In the genomic region with DNA sequence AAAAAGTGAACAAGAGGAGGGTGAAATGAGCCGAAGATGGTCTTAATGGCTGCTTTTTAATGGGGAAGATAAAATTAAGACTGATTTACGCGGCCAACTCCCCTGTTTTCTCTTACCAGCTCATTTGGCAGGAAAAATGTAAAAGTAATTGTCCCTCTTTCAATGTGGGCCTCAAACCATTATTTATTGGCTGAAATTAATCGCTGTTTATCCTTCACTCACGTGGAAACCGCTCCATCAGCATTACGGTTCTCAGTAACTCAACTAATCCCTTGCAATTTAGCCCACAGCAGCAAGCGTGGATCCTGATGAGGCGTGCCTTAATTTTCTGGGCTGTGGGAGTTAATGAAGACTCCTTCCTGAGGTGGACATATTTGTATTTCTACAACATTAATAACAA, we compare ENCODE assay signal across 21 mouse cellular contexts. TPM values are rescaled to one million over a fixed set of nuclear protein-coding genes. Genes with fewer than 3 reads are reported as not detected.
DNase-seq lines count a peak whose midpoint lies in the region; ATAC-seq and TF ChIP-seq lines count a peak whose summit lies in the region.
"Had no signal": no experiment of that assay in that cellular context is flagged by ENCODE, and none has a peak within 500 bp of the region (broad histone marks: within the 10 kb centered on the region; RNA-seq: fewer than 3 reads in every experiment).

No protein-coding gene starts in this region.

- no peaks in the 10 kb centered on the region for H3K36me3 ChIP-seq in forebrain, embryonic 14.5 days (ENCODE audit: control insufficient read depth, insufficient read depth, low read length)
- H3K36me3 ChIP-seq in forebrain, embryonic 10.5 days (replicated peaks), result no peaks in the 10 kb centered on the region
- no peaks in the 10 kb centered on the region for H3K36me3 ChIP-seq in neural tube, embryonic 11.5 days (ENCODE audit: control insufficient read depth, insufficient read depth, low read length)
- no peaks in the 10 kb centered on the region for H3K36me3 ChIP-seq in forebrain, embryonic 16.5 days (ENCODE audit: control insufficient read depth, insufficient read depth)
- no peaks in the 10 kb centered on the region for H3K36me3 ChIP-seq in stomach, postnatal 0 days (ENCODE audit: control insufficient read depth, insufficient read depth, low read length)
- H3K36me3 ChIP-seq in embryonic facial prominence, embryonic 10.5 days (replicated peaks), result no peaks in the 10 kb centered on the region
- H3K36me3 ChIP-seq: embryonic facial prominence, embryonic 15.5 days; heart, embryonic 12.5 days; hindbrain, embryonic 10.5 days; hindbrain, embryonic 15.5 days had no signal

- ATAC-seq in forebrain, embryonic 14.5 days, result peak; percentile 68
- peak; percentile 38; the same call in 1 of the 2 replicates for ATAC-seq in neural tube, embryonic 11.5 days (ENCODE audit: insufficient read depth, low FRiP score, low TSS enrichment)
- ATAC-seq in forebrain, embryonic 16.5 days, result peak; percentile 47; the same call in 1 of the 2 replicates
- no peak for ATAC-seq in stomach, postnatal 0 days (ENCODE audit: low FRiP score, low TSS enrichment)
- ATAC-seq: activated CD4-positive, CD25-positive, alpha-beta regulatory T cell, adult 4 months; Patski had no signal

- no peak overlapping the region for H3K9ac ChIP-seq in forebrain, embryonic 14.5 days (ENCODE audit: low read length)
- no peak overlapping the region for H3K9ac ChIP-seq in neural tube, embryonic 11.5 days (ENCODE audit: low read length)
- H3K9ac ChIP-seq in forebrain, embryonic 16.5 days (replicated peaks; ENCODE audit: low read depth, low read length), result no peak overlapping the region
- H3K9ac ChIP-seq in stomach, postnatal 0 days (ENCODE audit: low read length), result no peak overlapping the region
- H3K9ac ChIP-seq: embryonic facial prominence, embryonic 15.5 days; heart, embryonic 12.5 days; hindbrain, embryonic 15.5 days had no signal

- TF ChIP-seq CTCF in stomach, postnatal 0 days (IDR thresholded peaks at IDR 0.05; ENCODE audit: low read depth), result no peak

- H3K27me3 ChIP-seq in forebrain, embryonic 14.5 days (replicated peaks; ENCODE audit: control insufficient read depth, insufficient read depth, low read length), result no peaks in the 10 kb centered on the region
- no peaks in the 10 kb centered on the region for H3K27me3 ChIP-seq in forebrain, embryonic 10.5 days (ENCODE audit: poor library complexity, severe bottlenecking)
- no peaks in the 10 kb centered on the region for H3K27me3 ChIP-seq in neural tube, embryonic 11.5 days (ENCODE audit: control insufficient read depth, insufficient read depth, low read length)
- H3K27me3 ChIP-seq in forebrain, embryonic 16.5 days (replicated peaks; ENCODE audit: control insufficient read depth, insufficient read depth, low read length), result no peaks in the 10 kb centered on the region; the same call in 1 of the 2 replicates
- no peaks in the 10 kb centered on the region for H3K27me3 ChIP-seq in stomach, postnatal 0 days (ENCODE audit: control insufficient read depth, insufficient read depth, low read length)
- H3K27me3 ChIP-seq in embryonic facial prominence, embryonic 10.5 days (replicated peaks; ENCODE audit: low read depth, poor library complexity, severe bottlenecking), result no peaks in the 10 kb centered on the region
- H3K27me3 ChIP-seq: CH12.LX; embryonic facial prominence, embryonic 15.5 days; heart, embryonic 12.5 days; hindbrain, embryonic 15.5 days; Patski had no signal

- 17% methylated on average over 9 of the region's 9 CpGs for WGBS in forebrain, embryonic 14.5 days
- WGBS in forebrain, embryonic 10.5 days, result 66% methylated on average over 9 of the region's 9 CpGs
- WGBS in neural tube, embryonic 11.5 days, result 59% methylated on average over 9 of the region's 9 CpGs
- 18% methylated on average over 9 of the region's 9 CpGs for WGBS in forebrain, embryonic 16.5 days
- WGBS in stomach, postnatal 0 days, result 84% methylated on average over 9 of the region's 9 CpGs
- 89% methylated on average over 9 of the region's 9 CpGs for WGBS in embryonic facial prominence, embryonic 10.5 days

- H3K9me3 ChIP-seq in forebrain, embryonic 14.5 days (replicated peaks; ENCODE audit: control insufficient read depth, low read length), result no peaks in the 10 kb centered on the region
- H3K9me3 ChIP-seq in forebrain, embryonic 10.5 days, result no peaks in the 10 kb centered on the region
- H3K9me3 ChIP-seq in neural tube, embryonic 11.5 days (ENCODE audit: control insufficient read depth, low read length), result no peaks in the 10 kb centered on the region
- H3K9me3 ChIP-seq in forebrain, embryonic 16.5 days (ENCODE audit: control insufficient read depth, low read length), result no peaks in the 10 kb centered on the region
- no peaks in the 10 kb centered on the region for H3K9me3 ChIP-seq in stomach, postnatal 0 days (ENCODE audit: control insufficient read depth, low read length)
- no peaks in the 10 kb centered on the region for H3K9me3 ChIP-seq in embryonic facial prominence, embryonic 10.5 days
- H3K9me3 ChIP-seq: embryonic facial prominence, embryonic 15.5 days; heart, embryonic 12.5 days; hindbrain, embryonic 10.5 days; hindbrain, embryonic 15.5 days had no signal

- no peak overlapping the region for H3K4me2 ChIP-seq in forebrain, embryonic 14.5 days (ENCODE audit: low read length)
- no peak overlapping the region for H3K4me2 ChIP-seq in neural tube, embryonic 11.5 days (ENCODE audit: low read depth)
- H3K4me2 ChIP-seq in forebrain, embryonic 16.5 days (ENCODE audit: low read length), result peak overlapping the region; percentile 18; the same call in 1 of the 2 replicates
- no peak overlapping the region for H3K4me2 ChIP-seq in stomach, postnatal 0 days (replicated peaks; ENCODE audit: low read depth)
- H3K4me2 ChIP-seq: embryonic facial prominence, embryonic 15.5 days; heart, embryonic 12.5 days; hindbrain, embryonic 15.5 days had no signal

- DNase-seq in forebrain, embryonic 14.5 days (ENCODE audit: low spot score), result peak; percentile 69
- DNase-seq in forebrain, embryonic 10.5 days (ENCODE audit: extremely low spot score, low spot score), result no peak
- no peak for DNase-seq in neural tube, embryonic 11.5 days (ENCODE audit: low spot score)
- no peak for DNase-seq in neural tube, embryonic 10.5 days (ENCODE audit: extremely low spot score, low spot score)
- DNase-seq in stomach, postnatal 0 days (ENCODE audit: low spot score), result no peak
- no peak for DNase-seq in embryonic facial prominence, embryonic 10.5 days (ENCODE audit: low spot score)
- DNase-seq: adrenal gland, postnatal 14 days; cerebellum, adult 18-20 months; cerebellum, adult 9-11 months; gastrocnemius, adult 2 months; gastrocnemius, postnatal 25 days had no signal

- H3K4me3 ChIP-seq in forebrain, embryonic 14.5 days (ENCODE audit: low read depth, low read length), result no peak overlapping the region
- H3K4me3 ChIP-seq in forebrain, embryonic 10.5 days, result no peak overlapping the region
- no peak overlapping the region for H3K4me3 ChIP-seq in neural tube, embryonic 11.5 days (ENCODE audit: low read depth, low read length)
- H3K4me3 ChIP-seq in forebrain, embryonic 16.5 days (replicated peaks; ENCODE audit: low read length), result no peak overlapping the region
- H3K4me3 ChIP-seq in stomach, postnatal 0 days (ENCODE audit: low read depth, low read length), result no peak overlapping the region
- H3K4me3 ChIP-seq in embryonic facial prominence, embryonic 10.5 days, result no peak overlapping the region
- H3K4me3 ChIP-seq: embryonic facial prominence, embryonic 15.5 days; erythroblast, embryonic 14.5 days; gastrocnemius, adult 2 months; heart, embryonic 12.5 days; hindbrain, embryonic 10.5 days; hindbrain, embryonic 15.5 days had no signal

- no peak for TF ChIP-seq EP300 in stomach, postnatal 0 days (optimal IDR thresholded peaks at IDR 0.05)

- H3K27ac ChIP-seq in forebrain, embryonic 14.5 days (ENCODE audit: low read depth, low read length), result no peak overlapping the region
- H3K27ac ChIP-seq in forebrain, embryonic 10.5 days, result no peak overlapping the region
- H3K27ac ChIP-seq in neural tube, embryonic 11.5 days (ENCODE audit: low read depth, low read length), result no peak overlapping the region
- no peak overlapping the region for H3K27ac ChIP-seq in forebrain, embryonic 16.5 days (ENCODE audit: low read length)
- no peak overlapping the region for H3K27ac ChIP-seq in stomach, postnatal 0 days (replicated peaks)
- no peak overlapping the region for H3K27ac ChIP-seq in embryonic facial prominence, embryonic 10.5 days (replicated peaks)
- H3K27ac ChIP-seq: embryonic facial prominence, embryonic 15.5 days; gastrocnemius, adult 2 months; hindbrain, embryonic 10.5 days; hindbrain, embryonic 15.5 days had no signal

- peaks cover 4% of the 10 kb centered on the region; the same call in 1 of the 2 replicates for H3K4me1 ChIP-seq in forebrain, embryonic 14.5 days (ENCODE audit: control insufficient read depth, insufficient read depth, low read length)
- H3K4me1 ChIP-seq in forebrain, embryonic 10.5 days, result peaks cover 11% of the 10 kb centered on the region
- H3K4me1 ChIP-seq in neural tube, embryonic 11.5 days (ENCODE audit: control insufficient read depth, insufficient read depth, low read length), result no peaks in the 10 kb centered on the region
- peaks cover 11% of the 10 kb centered on the region for H3K4me1 ChIP-seq in forebrain, embryonic 16.5 days (replicated peaks; ENCODE audit: control insufficient read depth, insufficient read depth, low read length)
- no peaks in the 10 kb centered on the region for H3K4me1 ChIP-seq in stomach, postnatal 0 days (replicated peaks; ENCODE audit: control insufficient read depth, insufficient read depth)
- no peaks in the 10 kb centered on the region for H3K4me1 ChIP-seq in embryonic facial prominence, embryonic 10.5 days
- H3K4me1 ChIP-seq: embryonic facial prominence, embryonic 15.5 days; heart, embryonic 12.5 days; hindbrain, embryonic 10.5 days; hindbrain, embryonic 15.5 days had no signal

RNA-seq across cellular contexts. Expression of a gene that starts 58.1 kb away (rescaled TPM):
- polyA plus RNA-seq in forebrain, embryonic 14.5 days (2014; fragmentation: Nextera tagmentation; extraction: Ambion mirVana), result 0.05 and 0.11 TPM in 2 replicates
- polyA plus RNA-seq in forebrain, embryonic 10.5 days (2016; fragmentation: Nextera tagmentation; extraction: Ambion mirVana), result not detected in 2 replicates
- polyA plus RNA-seq in neural tube, embryonic 11.5 days (2014; fragmentation: Nextera tagmentation; extraction: Ambion mirVana), result 0.28 TPM in 1 of 2 replicates, not detected in the other
- not detected in 2 replicates for polyA plus RNA-seq in forebrain, embryonic 16.5 days (2015; fragmentation: Nextera tagmentation; extraction: Ambion mirVana)
- polyA plus RNA-seq in stomach, postnatal 0 days (2015; fragmentation: Nextera tagmentation; extraction: Ambion mirVana), result not detected in 2 replicates
- 0.15 and 0.16 TPM in 2 replicates for polyA plus RNA-seq in embryonic facial prominence, embryonic 10.5 days (2016; fragmentation: Nextera tagmentation; extraction: Ambion mirVana)
- polyA plus RNA-seq: activated CD4-positive, CD25-positive, alpha-beta regulatory T cell, adult 4 months; embryonic facial prominence, embryonic 11.5 days; erythroblast, embryonic 14.5 days; Patski had no signal
